Mouse (Mus musculus): ENCODE data around the gene Ankrd45. TPM values are rescaled to one million over a fixed set of nuclear protein-coding genes. Genes with fewer than 3 reads are reported as not detected.
A peak's percentile ranks its signal among the peaks of the same experiment; 100 is the strongest.
"Not testable (repeated sequence)": the region's sequence is repeated elsewhere in the genome, so short reads cannot be mapped to it uniquely, and the experiment has no call there.

The Ankrd45 gene
- polyA plus RNA-seq, 1 experiment from 2014 or later = 5.1 TPM

DNA sequence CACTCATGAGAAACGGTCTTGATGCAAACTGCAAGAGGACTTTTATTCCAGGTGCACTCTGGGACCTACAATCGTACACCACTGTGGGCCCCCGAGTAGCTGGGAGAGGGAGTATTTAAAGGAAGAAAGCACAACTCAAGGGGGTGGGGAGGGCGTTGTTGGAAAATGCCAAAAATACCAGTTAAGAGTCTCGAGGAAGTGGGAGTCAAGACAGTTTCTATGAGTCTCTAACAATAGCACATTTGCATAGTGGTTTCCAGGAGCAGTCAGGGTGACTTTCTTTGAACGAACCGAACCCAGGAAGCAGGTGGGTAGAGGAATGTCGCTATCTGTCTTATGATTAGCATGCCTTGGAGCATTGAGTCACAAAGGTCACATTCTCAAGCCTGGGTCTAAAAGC, 3.1 kb downstream of the Ankrd45 start:
- H3K27ac ChIP-seq; H3K36me3 ChIP-seq; H3K27me3 ChIP-seq; H3K4me2 ChIP-seq; H3K9ac ChIP-seq; H3K4me3 ChIP-seq (replicated peaks); H3K9me3 ChIP-seq (replicated peaks); ATAC-seq (replicated peaks; ENCODE audit: low FRiP score): not testable (repeated sequence)
- 85% methylated on average over 8 of the region's 8 CpGs for WGBS
- peaks cover 13% of the 10 kb centered on the region for H3K4me1 ChIP-seq

DNA sequence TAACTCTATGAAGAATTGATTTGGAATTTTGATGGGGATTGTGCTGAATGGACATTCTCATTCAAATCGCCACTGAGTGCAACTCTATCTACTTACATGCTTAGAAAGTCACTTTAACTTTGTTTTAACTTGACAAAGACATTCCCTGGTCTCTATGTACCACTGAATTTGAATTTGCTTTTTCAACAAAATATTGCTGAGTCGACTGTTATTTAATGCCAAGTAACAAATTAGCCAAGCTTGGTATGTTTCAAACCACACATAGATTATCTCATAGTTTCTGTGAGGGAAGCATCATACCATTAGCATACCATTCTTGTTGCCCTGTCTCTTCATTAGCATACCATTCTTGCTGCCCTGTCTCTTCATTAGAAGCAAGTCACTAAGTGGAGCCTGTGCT, 5.4 kb downstream of the Ankrd45 start:
- ATAC-seq (replicated peaks; ENCODE audit: low FRiP score) = no peak
- Histone ChIP-seq H3K27me3 (no peaks in the 10 kb centered on the region), H3K4me3 (replicated peaks) (no peak overlapping the region), H3K4me2 (no peak overlapping the region), H3K27ac (no peak overlapping the region), H3K9ac (no peak overlapping the region), H3K36me3 (no peaks in the 10 kb centered on the region), H3K4me1 (peaks cover 9% of the 10 kb centered on the region), H3K9me3 (replicated peaks) (no peaks in the 10 kb centered on the region)
- 82% methylated on average over 2 of the region's 2 CpGs for WGBS

DNA sequence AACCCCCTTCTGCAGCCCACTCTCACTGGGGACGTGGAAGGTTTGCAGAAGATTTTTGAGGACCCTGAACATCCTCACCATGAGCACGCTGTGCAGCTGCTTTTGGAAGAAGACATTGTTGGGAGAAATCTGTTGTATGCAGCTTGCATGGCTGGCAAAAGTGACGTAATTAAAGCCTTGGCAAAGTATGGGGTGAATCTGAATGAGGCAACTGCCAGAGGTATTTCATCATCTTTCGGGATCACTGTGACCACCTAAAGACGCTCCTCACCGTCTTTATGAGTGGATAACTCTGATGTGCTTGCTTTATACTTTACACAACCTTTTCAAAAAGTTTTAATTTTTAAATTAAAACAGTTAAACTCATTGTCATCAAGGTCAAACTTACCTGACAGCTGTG, 8.6 kb downstream of the Ankrd45 start:
- no peaks in the 10 kb centered on the region for H3K9me3 ChIP-seq (replicated peaks)
- H3K4me3 ChIP-seq (replicated peaks) = no peak overlapping the region
- 73% methylated on average over 6 of the region's 6 CpGs for WGBS
- H3K4me1 ChIP-seq = 0 out of 2 replicates have a peak, but pooled peaks cover 5% of the 10 kb centered on the region
- no peak for ATAC-seq (replicated peaks; ENCODE audit: low FRiP score)
- no peaks in the 10 kb centered on the region for H3K27me3 ChIP-seq
- no peaks in the 10 kb centered on the region for H3K36me3 ChIP-seq
- peak overlapping the region; percentile 10; the same call in 1 of the 2 replicates for H3K4me2 ChIP-seq
- H3K9ac ChIP-seq = no peak overlapping the region
- no peak overlapping the region for H3K27ac ChIP-seq

DNA sequence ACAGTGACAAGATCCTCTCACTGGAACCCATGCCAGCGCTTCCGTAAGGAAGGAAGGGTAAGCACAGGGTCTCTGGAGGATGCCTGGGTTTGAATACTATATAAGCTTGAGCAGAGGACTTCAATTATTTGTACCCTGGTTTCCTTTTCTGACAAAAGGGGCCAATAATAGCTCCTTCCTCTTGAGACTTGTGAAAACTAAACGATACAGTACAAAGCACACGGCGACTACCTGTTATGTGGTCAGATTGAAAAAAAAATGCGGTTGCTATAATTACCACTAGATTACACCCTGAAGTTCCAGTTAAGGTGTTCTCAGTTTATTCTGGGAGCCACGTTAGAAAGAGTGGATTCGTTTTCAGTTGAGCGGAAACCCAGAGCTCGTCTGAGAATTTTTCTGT, 14.1 kb downstream of the Ankrd45 start:
- Histone ChIP-seq H3K4me2 (no peak overlapping the region), H3K9me3 (replicated peaks) (no peaks in the 10 kb centered on the region)
- no peak for ATAC-seq (replicated peaks; ENCODE audit: low FRiP score)

DNA sequence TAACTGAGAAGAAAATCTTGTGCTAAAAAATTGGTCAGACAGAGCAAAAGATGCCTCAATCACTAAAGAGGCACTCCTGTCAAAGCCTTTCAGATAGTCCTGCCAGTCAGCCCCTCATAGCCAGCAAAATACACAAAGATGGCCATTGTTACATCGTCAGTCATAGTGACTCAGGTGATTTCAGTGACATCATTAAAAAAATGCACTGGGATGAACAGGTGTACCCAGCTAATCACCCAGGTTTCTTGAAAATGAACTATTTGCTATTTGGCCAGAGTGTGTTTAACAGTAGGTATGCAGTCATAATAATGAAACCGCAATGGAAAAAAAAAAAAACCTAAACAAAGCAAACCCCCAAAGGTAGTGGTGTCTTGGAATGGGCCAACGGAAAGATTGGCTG, 16.7 kb downstream of the Ankrd45 start, which contains the start of gene Tex50:
Gene Tex50, minus strand, starts transcription at position 101 of the 400 bp plus-strand sequence.
- Histone ChIP-seq H3K36me3 (no peaks in the 10 kb centered on the region), H3K27me3 (no peaks in the 10 kb centered on the region), H3K27ac (no peak within 1 kb of the TSS), H3K4me3 (replicated peaks) (no peak within 1 kb of the TSS), H3K4me2 (no peak within 1 kb of the TSS), H3K4me1 (no peaks in the 10 kb centered on the region), H3K9me3 (replicated peaks) (no peaks in the 10 kb centered on the region), H3K9ac (no peak within 1 kb of the TSS)
- no peak for ATAC-seq (replicated peaks; ENCODE audit: low FRiP score)
- 88% methylated on average over 3 of the region's 3 CpGs for WGBS

More for the DNA sequence above, 14.1 kb downstream of the Ankrd45 start:
- Histone ChIP-seq H3K4me3 (replicated peaks) (no peak overlapping the region), H3K27me3 (no peaks in the 10 kb centered on the region), H3K27ac (no peak overlapping the region), H3K9ac (no peak overlapping the region), H3K4me1 (no peaks in the 10 kb centered on the region), H3K36me3 (no peaks in the 10 kb centered on the region)
- 87% methylated on average over 10 of the region's 10 CpGs for WGBS

DNA sequence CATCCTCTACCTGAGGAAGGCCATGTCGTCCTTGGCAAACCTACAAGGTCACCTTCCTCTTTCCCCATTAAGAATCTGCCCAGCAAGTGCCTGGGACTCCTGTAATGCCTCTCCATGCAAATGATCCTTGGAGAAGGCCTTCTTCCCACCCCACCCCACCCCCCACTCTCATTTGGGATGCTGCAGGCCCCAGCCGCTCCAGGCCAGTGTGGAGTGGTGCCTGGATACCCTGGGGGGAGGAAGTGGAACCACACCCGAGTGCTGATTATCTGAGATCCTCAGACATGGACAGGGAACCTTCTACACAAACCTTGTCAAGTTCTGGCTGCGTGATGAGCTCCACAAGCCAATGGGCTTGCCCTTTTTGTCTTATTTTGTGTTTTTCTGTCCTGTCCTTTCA, 17.8 kb downstream of the Ankrd45 start:
- no peak for ATAC-seq (replicated peaks; ENCODE audit: low FRiP score)
- WGBS = 79% methylated on average over 4 of the region's 4 CpGs
- Histone ChIP-seq H3K4me2 (no peak overlapping the region), H3K4me3 (replicated peaks) (no peak overlapping the region), H3K9ac (no peak overlapping the region), H3K27ac (no peak overlapping the region), H3K4me1 (no peaks in the 10 kb centered on the region), H3K27me3 (no peaks in the 10 kb centered on the region), H3K9me3 (replicated peaks) (no peaks in the 10 kb centered on the region), H3K36me3 (no peaks in the 10 kb centered on the region)

DNA sequence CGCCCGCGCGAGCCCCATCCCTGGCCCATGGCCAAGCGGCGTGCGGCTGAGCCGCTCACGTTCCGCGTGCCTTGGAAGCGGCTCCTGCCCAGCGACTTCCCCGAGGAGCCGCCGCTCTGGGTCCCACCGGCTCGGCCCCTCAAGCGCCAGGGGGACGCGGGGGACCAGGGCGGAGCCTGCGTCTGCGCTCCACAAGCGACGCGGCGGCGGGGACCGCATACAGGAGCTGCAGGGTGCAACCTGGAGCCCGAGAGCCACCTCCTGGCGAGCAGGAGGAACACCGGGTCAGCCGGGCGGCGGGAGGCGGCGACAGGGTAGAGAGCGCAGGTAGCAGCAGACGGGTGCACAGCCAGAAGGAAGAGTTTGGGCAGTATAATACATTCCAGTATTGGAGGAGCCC, 28.2 kb downstream of the Ankrd45 start:
- WGBS = under 1% methylated on average over 40 of the region's 40 CpGs
- H3K9me3 ChIP-seq (replicated peaks) = no peaks in the 10 kb centered on the region
- peak overlapping the region; percentile 84 for H3K4me2 ChIP-seq
- peak overlapping the region; percentile 53 for H3K9ac ChIP-seq
- H3K27me3 ChIP-seq = peaks cover 38% of the 10 kb centered on the region
- ATAC-seq (replicated peaks; ENCODE audit: low FRiP score) = peak; percentile 97
- H3K4me1 ChIP-seq = peaks cover 7% of the 10 kb centered on the region; the same call in 1 of the 2 replicates
- H3K27ac ChIP-seq = no peak overlapping the region
- no peaks in the 10 kb centered on the region for H3K36me3 ChIP-seq
- H3K4me3 ChIP-seq (replicated peaks) = peak overlapping the region; percentile 54

DNA sequence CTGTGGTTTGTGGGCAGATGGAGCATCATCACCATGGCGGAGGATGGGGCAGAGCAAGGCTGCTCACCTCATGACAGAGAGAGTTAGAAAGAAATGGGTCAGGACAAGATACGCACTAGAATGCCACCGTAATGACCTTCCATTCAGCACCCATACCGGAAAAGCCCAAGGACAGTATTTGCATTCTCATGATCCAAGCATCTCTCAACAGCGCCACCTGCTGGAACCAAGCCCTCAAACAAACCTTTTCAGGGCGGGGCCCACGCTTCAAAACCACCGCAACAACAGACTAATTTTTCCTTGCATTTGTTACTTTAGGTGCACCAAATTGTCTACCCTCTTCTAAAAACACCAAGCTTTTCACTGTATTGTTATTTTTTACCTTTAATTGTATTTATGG, 38.2 kb downstream of the Ankrd45 start:
- Histone ChIP-seq H3K9ac (no peak overlapping the region), H3K36me3 (no peaks in the 10 kb centered on the region), H3K4me1 (no peaks in the 10 kb centered on the region), H3K9me3 (replicated peaks) (no peaks in the 10 kb centered on the region), H3K4me2 (no peak overlapping the region), H3K4me3 (replicated peaks) (no peak overlapping the region), H3K27ac (no peak overlapping the region), H3K27me3 (no peaks in the 10 kb centered on the region)
- no peak for ATAC-seq (replicated peaks; ENCODE audit: low FRiP score)
- 65% methylated on average over 8 of the region's 8 CpGs for WGBS

DNA sequence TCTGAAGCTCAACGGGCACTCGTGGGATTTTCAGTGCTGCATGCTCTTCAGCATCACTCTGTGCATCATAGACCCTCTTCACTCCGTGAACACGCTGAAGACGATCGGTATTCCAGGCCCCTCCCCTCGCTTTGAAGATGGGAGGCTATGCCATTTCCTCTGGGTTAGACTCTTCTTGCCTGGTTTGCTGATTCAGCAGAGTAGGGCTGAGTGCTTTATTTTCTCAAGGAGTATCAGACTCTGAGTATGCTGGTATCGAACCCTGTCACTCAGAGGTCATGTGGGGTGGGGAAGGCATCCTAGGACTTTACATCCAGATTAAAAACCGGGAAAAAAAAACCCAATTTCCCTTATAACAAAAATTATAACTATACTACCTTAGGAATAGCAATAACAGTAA, 39.9 kb downstream of the Ankrd45 start:
- H3K9me3 ChIP-seq (replicated peaks) = no peaks in the 10 kb centered on the region
- 80% methylated on average over 9 of the region's 9 CpGs for whole genome bisulfite sequencing
- no peaks in the 10 kb centered on the region for H3K4me1 ChIP-seq
- no peaks in the 10 kb centered on the region for H3K36me3 ChIP-seq
- H3K4me2 ChIP-seq = no peak overlapping the region
- no peak overlapping the region for H3K9ac ChIP-seq
- H3K27ac ChIP-seq = no peak overlapping the region
- H3K27me3 ChIP-seq = no peaks in the 10 kb centered on the region
- ATAC-seq (replicated peaks; ENCODE audit: low FRiP score) = no peak
- no peak overlapping the region for H3K4me3 ChIP-seq (replicated peaks)

DNA sequence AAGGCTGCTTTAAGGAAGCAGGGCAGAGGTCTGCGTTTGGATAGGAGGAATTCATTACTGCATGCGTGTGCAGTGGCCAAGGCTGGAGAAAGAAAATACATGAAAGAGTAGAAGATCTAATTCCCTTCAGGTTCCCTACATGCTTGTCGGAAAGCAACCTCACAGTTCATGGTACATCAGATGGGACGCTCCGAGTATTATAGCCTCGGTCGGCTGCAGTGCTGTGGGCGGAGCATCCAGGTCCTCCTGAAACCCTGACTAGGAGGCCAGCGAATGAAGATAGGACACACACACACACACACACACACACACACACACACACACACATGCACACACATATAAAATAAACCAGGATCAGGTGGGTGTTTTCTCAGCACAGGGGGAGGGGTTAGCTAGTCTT, 41.2 kb downstream of the Ankrd45 start:
- 41% methylated on average over 9 of the region's 9 CpGs for WGBS
- H3K9ac ChIP-seq = no peak overlapping the region
- H3K4me2 ChIP-seq = peak overlapping the region; percentile 51
- no peaks in the 10 kb centered on the region for H3K27me3 ChIP-seq
- H3K36me3 ChIP-seq = no peaks in the 10 kb centered on the region
- H3K27ac ChIP-seq = no peak overlapping the region
- no peaks in the 10 kb centered on the region for H3K4me1 ChIP-seq
- no peak for ATAC-seq (replicated peaks; ENCODE audit: low FRiP score)
- 0 out of 2 replicates have a peak overlapping the region, but pooled peaks have one; percentile 12 for H3K4me3 ChIP-seq (replicated peaks)
- H3K9me3 ChIP-seq (replicated peaks) = no peaks in the 10 kb centered on the region

DNA sequence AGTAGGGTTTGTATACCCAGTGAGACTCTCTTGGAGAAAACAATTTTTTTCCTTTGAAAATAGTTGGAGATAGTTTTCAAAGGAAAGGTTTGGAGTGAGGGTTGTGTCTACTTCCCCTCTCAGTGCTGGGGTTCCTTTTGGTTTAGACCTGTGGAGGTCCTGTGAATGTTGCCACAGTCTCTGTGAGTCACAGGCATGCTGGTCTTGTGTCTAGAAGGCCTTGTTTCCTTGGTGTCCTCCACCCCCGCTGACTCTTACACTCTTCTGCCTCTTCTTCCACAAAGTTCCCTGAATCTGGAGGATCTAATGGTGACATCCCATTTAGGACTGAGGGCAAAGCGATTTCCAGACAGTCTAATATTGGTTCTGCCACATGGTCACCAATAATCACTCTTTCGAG, 42.9 kb downstream of the Ankrd45 start:
- Histone ChIP-seq H3K4me1 (no peaks in the 10 kb centered on the region), H3K9me3 (replicated peaks) (no peaks in the 10 kb centered on the region), H3K27me3 (no peaks in the 10 kb centered on the region), H3K4me3 (replicated peaks) (no peak overlapping the region), H3K4me2 (no peak overlapping the region), H3K9ac (no peak overlapping the region), H3K27ac (no peak overlapping the region), H3K36me3 (no peaks in the 10 kb centered on the region)
- 85% methylated on average over 3 of the region's 3 CpGs for WGBS
- no peak for ATAC-seq (replicated peaks; ENCODE audit: low FRiP score)

DNA sequence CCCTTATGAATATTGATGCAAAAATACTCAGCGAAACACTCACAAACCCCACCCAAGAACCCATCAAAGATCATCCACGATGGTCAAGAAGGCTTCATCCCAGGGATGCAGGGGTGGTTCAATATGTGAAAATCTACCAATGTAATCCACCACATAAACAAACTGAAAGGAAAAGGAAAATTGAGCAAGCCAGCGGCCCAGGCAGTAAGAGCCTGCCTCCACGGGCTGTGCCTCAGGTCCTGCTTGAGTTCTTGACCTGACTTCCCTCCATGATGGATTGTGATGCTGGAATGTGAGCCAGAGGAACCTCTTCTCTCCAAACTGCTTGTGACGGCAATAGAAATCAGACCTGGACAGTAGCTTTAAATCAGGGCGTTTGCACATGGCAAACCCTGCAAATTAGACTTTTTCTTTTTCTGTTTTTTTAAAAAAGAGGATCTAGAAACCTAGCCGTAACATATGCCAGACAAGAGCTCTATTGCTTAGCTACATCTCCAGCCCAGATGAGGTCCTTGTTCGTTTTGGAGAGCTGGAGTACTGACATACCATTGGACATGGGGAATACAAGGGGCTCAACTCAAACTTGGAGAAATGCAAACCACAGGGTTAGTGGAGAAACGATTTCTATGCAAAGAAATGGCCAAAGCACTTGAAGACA, 47.9 kb downstream of the Ankrd45 start:
- Histone ChIP-seq H3K4me2 (no peak overlapping the region), H3K4me3 (replicated peaks) (no peak overlapping the region), H3K27me3 (no peaks in the 10 kb centered on the region), H3K9me3 (replicated peaks) (no peaks in the 10 kb centered on the region), H3K27ac (no peak overlapping the region), H3K4me1 (0 out of 2 replicates have a peak, but pooled peaks cover 3% of the 10 kb centered on the region), H3K9ac (no peak overlapping the region), H3K36me3 (no peaks in the 10 kb centered on the region)
- WGBS = 73% methylated on average over 9 of the region's 9 CpGs
- no peak for ATAC-seq (replicated peaks; ENCODE audit: low FRiP score)
